Mouse (Mus musculus) C2C12 (cell line): ENCODE data around the gene Agap1.

Source experiments
- CTCF ChIP-seq: IDR thresholded peaks from one replicate; pipeline ENCODE4 v1.5.1; 2011; ENCODE audit not compliant: control insufficient read depth, insufficient read depth, insufficient read length
- FOSL1 ChIP-seq: IDR thresholded peaks from one replicate; pipeline ENCODE4 v1.8.0; 2011; ENCODE audit warnings: mild to moderate bottlenecking, low read length; ENCODE audit not compliant: poor library complexity, insufficient read depth, severe bottlenecking
- MAX ChIP-seq: IDR thresholded peaks from one replicate; pipeline ENCODE4 v1.6.1; 2011; ENCODE audit warnings: mild to moderate bottlenecking, control low read depth
- MYOD1 ChIP-seq: IDR thresholded peaks from one replicate; pipeline ENCODE4 v1.6.1; 2011; ENCODE audit warnings: low read depth; ENCODE audit not compliant: control insufficient read depth, insufficient read length
- USF1 ChIP-seq: IDR thresholded peaks from one replicate; pipeline ENCODE4 v1.6.1; 2011; ENCODE audit warnings: low read depth, mild to moderate bottlenecking, control low read depth, moderate library complexity

DNA sequence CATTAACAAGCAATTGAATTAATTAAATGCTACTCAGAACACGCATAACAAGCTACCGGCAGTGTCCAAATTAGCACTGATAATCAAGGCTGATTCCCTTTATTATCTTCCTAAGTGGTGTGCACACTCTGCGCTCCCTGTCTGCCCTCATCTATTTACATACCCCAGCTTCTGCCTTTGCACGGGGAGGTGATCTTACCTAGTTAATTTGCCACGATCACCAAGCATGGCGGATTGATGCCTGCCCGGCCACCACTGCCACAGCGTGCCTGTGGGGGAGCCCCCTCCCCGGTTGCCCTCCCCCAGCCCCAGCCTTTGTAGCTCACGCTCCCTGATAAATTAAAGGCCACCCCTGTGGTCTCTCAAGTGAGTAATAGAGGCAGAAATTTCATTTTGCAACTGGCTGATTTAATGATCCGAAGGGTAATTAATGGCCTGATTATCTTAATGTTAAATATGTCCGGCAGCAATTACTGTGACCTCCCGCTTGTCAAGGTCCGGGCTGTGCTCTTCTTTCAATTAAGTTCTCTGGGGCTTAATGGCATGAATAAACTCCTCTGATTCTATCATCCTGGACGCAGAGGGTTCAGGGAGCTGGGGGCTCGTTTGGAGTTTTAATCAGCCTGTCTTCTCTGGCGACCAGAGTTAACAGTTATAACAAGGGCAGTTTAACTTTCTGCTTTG is 393.9 kb downstream of the Agap1 start:
- TF ChIP-seq CTCF (no peak), USF1 (no peak), MAX (no peak), MYOD1 (no peak), FOSL1 (no peak)
